Mouse (Mus musculus): Measurements from ENCODE around the gene Prrg2. TPM values are rescaled to one million over a fixed set of nuclear protein-coding genes. Genes with fewer than 3 reads are reported as not detected.

Prrg2 gene
- polyA plus RNA-seq, 1 experiment from 2014 or later: 59.0 TPM

- no peak for TF ChIP-seq CTCF (IDR thresholded peaks at IDR 0.05; ENCODE audit: low read depth)
- Histone ChIP-seq H3K9me3 (ENCODE audit: control insufficient read depth) (no peaks in the 10 kb centered on the region), H3K27me3 (replicated peaks; ENCODE audit: control insufficient read depth, insufficient read depth, low read length) (no peaks in the 10 kb centered on the region), H3K9ac (ENCODE audit: low read depth, low read length) (no peak overlapping the region), H3K4me3 (ENCODE audit: low read depth, low read length) (no peak overlapping the region), H3K4me2 (replicated peaks; ENCODE audit: low read depth) (no peak overlapping the region), H3K36me3 (ENCODE audit: control insufficient read depth, insufficient read depth) (peaks cover 71% of the 10 kb centered on the region), H3K4me1 (replicated peaks; ENCODE audit: control insufficient read depth, insufficient read depth, low read length) (0 out of 2 replicates have a peak, but pooled peaks cover 4% of the 10 kb centered on the region), H3K27ac (ENCODE audit: low read depth, low read length) (no peak overlapping the region)
- ATAC-seq: no peak
- WGBS: 97% methylated on average over 14 of the region's 14 CpGs
Observed at GRCm38 (mm10) chr7:45047491-45047890, 15.0 kb downstream of the Prrg2 start.

GRCm38 (mm10) chr7:45046853-45047350 is 15.6 kb downstream of the Prrg2 start:
- no peak overlapping the region for H3K4me2 ChIP-seq (replicated peaks; ENCODE audit: low read depth)
- H3K9ac ChIP-seq (ENCODE audit: low read depth, low read length): no peak overlapping the region
- H3K27ac ChIP-seq (ENCODE audit: low read depth, low read length): no peak overlapping the region; the same call in 1 of the 2 replicates
- no peak for TF ChIP-seq CTCF (IDR thresholded peaks at IDR 0.05; ENCODE audit: low read depth)
- 94% methylated on average over 26 of the region's 26 CpGs for WGBS
- H3K4me1 ChIP-seq (replicated peaks; ENCODE audit: control insufficient read depth, insufficient read depth, low read length): 0 out of 2 replicates have a peak, but pooled peaks cover 4% of the 10 kb centered on the region
- H3K27me3 ChIP-seq (replicated peaks; ENCODE audit: control insufficient read depth, insufficient read depth, low read length): no peaks in the 10 kb centered on the region
- ATAC-seq: no peak
- H3K36me3 ChIP-seq (ENCODE audit: control insufficient read depth, insufficient read depth): peaks cover 72% of the 10 kb centered on the region
- H3K9me3 ChIP-seq (ENCODE audit: control insufficient read depth): no peaks in the 10 kb centered on the region
- H3K4me3 ChIP-seq (ENCODE audit: low read depth, low read length): no peak overlapping the region

DNA sequence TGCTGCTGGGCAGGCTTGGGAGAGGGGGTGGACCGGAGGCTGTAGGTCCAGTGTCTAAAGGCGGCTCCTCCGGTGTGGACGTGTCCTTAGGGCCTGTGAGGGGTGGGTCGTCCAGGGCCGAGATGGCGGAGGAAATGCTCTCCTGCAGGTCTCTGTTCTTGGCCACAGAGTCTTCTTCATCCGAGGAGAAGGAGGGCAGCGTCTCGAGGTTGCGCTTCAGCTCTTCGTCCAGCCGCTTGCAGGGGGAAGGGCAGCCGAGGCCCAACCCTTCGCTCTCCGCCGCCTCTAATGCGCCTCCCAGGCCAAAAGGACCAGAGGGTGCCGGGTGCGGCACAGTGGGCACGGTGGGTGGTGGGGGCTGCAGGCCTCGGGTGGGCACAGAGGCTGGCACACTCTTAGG is 16.7 kb downstream of the Prrg2 start:
- WGBS: 96% methylated on average over 22 of the region's 22 CpGs
- H3K4me1 ChIP-seq (replicated peaks; ENCODE audit: control insufficient read depth, insufficient read depth, low read length): no peaks in the 10 kb centered on the region
- peaks cover 82% of the 10 kb centered on the region for H3K36me3 ChIP-seq (ENCODE audit: control insufficient read depth, insufficient read depth)
- H3K4me3 ChIP-seq (ENCODE audit: low read depth, low read length): no peak overlapping the region
- no peaks in the 10 kb centered on the region for H3K9me3 ChIP-seq (ENCODE audit: control insufficient read depth)
- H3K27me3 ChIP-seq (replicated peaks; ENCODE audit: control insufficient read depth, insufficient read depth, low read length): no peaks in the 10 kb centered on the region
- H3K27ac ChIP-seq (ENCODE audit: low read depth, low read length): no peak overlapping the region
- TF ChIP-seq CTCF (IDR thresholded peaks at IDR 0.05; ENCODE audit: low read depth): no peak
- no peak for ATAC-seq
- no peak overlapping the region for H3K9ac ChIP-seq (ENCODE audit: low read depth, low read length)
- no peak overlapping the region for H3K4me2 ChIP-seq (replicated peaks; ENCODE audit: low read depth)

GRCm38 (mm10) chr7:45043307-45043706 is 19.2 kb downstream of the Prrg2 start:
- ATAC-seq: no peak
- Histone ChIP-seq H3K9ac (ENCODE audit: low read depth, low read length) (no peak overlapping the region), H3K36me3 (ENCODE audit: control insufficient read depth, insufficient read depth) (peaks cover 76% of the 10 kb centered on the region), H3K27me3 (replicated peaks; ENCODE audit: control insufficient read depth, insufficient read depth, low read length) (no peaks in the 10 kb centered on the region), H3K9me3 (ENCODE audit: control insufficient read depth) (no peaks in the 10 kb centered on the region), H3K4me1 (replicated peaks; ENCODE audit: control insufficient read depth, insufficient read depth, low read length) (no peaks in the 10 kb centered on the region), H3K4me3 (ENCODE audit: low read depth, low read length) (no peak overlapping the region), H3K27ac (ENCODE audit: low read depth, low read length) (peak overlapping the region; percentile 15; the same call in 1 of the 2 replicates), H3K4me2 (replicated peaks; ENCODE audit: low read depth) (no peak overlapping the region)
- no peak for TF ChIP-seq CTCF (IDR thresholded peaks at IDR 0.05; ENCODE audit: low read depth)
- 93% methylated on average over 14 of the region's 14 CpGs for WGBS

GRCm38 (mm10) chr7:45040851-45041250 is 21.6 kb downstream of the Prrg2 start:
- Histone ChIP-seq H3K4me3 (ENCODE audit: low read depth, low read length) (no peak overlapping the region), H3K36me3 (ENCODE audit: control insufficient read depth, insufficient read depth) (peaks cover 65% of the 10 kb centered on the region), H3K4me2 (replicated peaks; ENCODE audit: low read depth) (no peak overlapping the region), H3K27me3 (replicated peaks; ENCODE audit: control insufficient read depth, insufficient read depth, low read length) (no peaks in the 10 kb centered on the region), H3K9ac (ENCODE audit: low read depth, low read length) (no peak overlapping the region), H3K27ac (ENCODE audit: low read depth, low read length) (no peak overlapping the region), H3K9me3 (ENCODE audit: control insufficient read depth) (no peaks in the 10 kb centered on the region), H3K4me1 (replicated peaks; ENCODE audit: control insufficient read depth, insufficient read depth, low read length) (no peaks in the 10 kb centered on the region)
- no peak for TF ChIP-seq CTCF (IDR thresholded peaks at IDR 0.05; ENCODE audit: low read depth)
- WGBS: 91% methylated on average over 9 of the region's 9 CpGs
- ATAC-seq: no peak

DNA sequence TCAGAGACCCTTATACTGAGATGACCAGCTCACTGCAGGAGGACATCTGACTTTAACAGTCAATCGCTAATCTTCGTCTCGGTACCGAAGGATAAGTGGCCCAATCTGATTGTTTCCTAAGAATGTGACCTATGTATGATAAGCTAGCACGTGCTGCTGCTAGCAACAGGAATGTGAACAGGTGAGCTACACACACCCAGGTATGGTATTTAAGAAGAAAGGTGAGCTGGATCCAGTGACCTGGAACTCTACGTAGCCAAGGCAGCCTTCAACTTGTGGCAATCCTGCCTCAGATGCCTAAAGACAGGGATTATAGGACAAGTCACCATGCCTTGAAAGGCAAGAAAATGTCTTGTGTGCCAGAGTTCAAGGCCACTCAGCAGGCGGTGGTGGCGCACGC is 24.1 kb downstream of the Prrg2 start:
- peaks cover 66% of the 10 kb centered on the region for H3K36me3 ChIP-seq (ENCODE audit: control insufficient read depth, insufficient read depth)
- H3K27me3 ChIP-seq (replicated peaks; ENCODE audit: control insufficient read depth, insufficient read depth, low read length): no peaks in the 10 kb centered on the region
- no peak for TF ChIP-seq CTCF (IDR thresholded peaks at IDR 0.05; ENCODE audit: low read depth)
- no peak overlapping the region for H3K27ac ChIP-seq (ENCODE audit: low read depth, low read length)
- 77% methylated on average over 9 of the region's 9 CpGs for WGBS
- H3K4me2 ChIP-seq (replicated peaks; ENCODE audit: low read depth): no peak overlapping the region
- no peak overlapping the region for H3K4me3 ChIP-seq (ENCODE audit: low read depth, low read length)
- no peaks in the 10 kb centered on the region for H3K4me1 ChIP-seq (replicated peaks; ENCODE audit: control insufficient read depth, insufficient read depth, low read length)
- H3K9ac ChIP-seq (ENCODE audit: low read depth, low read length): no peak overlapping the region
- peak; percentile 12; the same call in 1 of the 2 replicates for ATAC-seq
- H3K9me3 ChIP-seq (ENCODE audit: control insufficient read depth): no peaks in the 10 kb centered on the region

Measured in intestine, postnatal 0 days (tissue).